Mouse (Mus musculus): ENCODE measurements around the gene Hk2. TPM values are rescaled to one million over a fixed set of nuclear protein-coding genes. Genes with fewer than 3 reads are reported as not detected.

Hk2 gene
- polyA plus RNA-seq, 1 experiment from 2014 or later: 16.7 TPM

DNA sequence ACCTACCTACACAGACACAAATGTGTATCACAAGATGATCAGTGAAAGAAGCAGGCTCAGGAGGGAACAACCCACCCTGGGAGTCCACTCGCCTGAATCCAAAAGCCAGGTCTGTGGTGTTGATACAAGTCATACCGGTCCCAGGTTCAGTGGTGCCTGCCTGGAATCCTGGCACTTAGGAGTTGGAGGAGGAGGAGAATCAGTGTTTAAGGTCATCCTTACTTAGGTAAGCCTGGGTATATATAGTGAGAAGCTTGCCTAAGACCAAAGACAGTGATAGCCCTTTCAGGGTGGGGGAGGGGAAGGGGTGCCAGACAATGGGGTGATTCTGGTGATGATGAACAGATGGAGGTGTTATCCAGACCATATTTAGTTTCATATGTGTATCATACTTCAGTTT, 9.0 kb downstream of the Hk2 start:
- 86% methylated on average over 2 of the region's 2 CpGs for WGBS
- no peak for ATAC-seq (ENCODE audit: low read depth)

DNA sequence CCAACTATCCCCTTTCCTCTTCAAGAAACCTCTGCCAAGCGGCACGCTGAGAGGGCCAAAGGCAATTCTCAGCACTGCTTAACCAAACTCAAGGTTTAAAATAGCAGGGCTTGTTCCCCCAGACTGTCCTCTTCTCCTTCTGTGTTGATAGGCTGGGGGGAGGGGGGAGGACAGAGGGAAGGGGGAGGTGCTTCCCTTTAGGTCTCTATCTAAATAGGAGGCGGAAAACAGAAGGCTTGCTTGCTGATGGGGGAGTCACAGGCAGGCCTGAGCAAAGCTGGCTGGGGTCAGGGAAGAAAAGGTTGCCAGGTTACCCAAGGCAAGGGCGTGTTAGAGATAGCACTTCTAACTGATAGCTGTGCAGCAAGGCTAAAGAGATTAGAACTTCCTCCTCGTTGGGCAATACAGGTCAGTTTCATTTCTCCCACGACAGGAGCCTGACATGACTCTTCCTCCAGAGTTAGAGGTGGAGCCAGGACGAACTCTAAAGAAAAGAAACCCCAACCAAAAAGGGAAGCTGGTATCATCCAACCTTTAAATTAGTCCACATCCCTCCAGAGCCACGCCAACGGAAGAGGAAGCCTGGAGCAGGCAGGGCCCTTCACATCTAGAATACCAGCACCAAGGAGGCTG, 10.3 kb downstream of the Hk2 start:
- DNase-seq (ENCODE audit: low spot score): peak; percentile 21
- no peak overlapping the region for H3K27ac ChIP-seq (replicated peaks; ENCODE audit: low read depth, low read length)
- no peak overlapping the region for H3K4me3 ChIP-seq (ENCODE audit: low read depth, low read length)
- no peaks in the 10 kb centered on the region for H3K4me1 ChIP-seq (ENCODE audit: control insufficient read depth, insufficient read depth, low read length)
- H3K27me3 ChIP-seq (replicated peaks; ENCODE audit: control insufficient read depth, insufficient read depth, low read length): no peaks in the 10 kb centered on the region
- H3K4me2 ChIP-seq (ENCODE audit: low read depth, low read length): no peak overlapping the region
- no peak overlapping the region for H3K9ac ChIP-seq (ENCODE audit: low read depth, low read length)
- 50% methylated on average over 9 of the region's 9 CpGs for WGBS
- 0 out of 2 replicates have a peak, but pooled peaks cover 8% of the 10 kb centered on the region for H3K36me3 ChIP-seq (ENCODE audit: control insufficient read depth, insufficient read depth, low read length)
- ATAC-seq (ENCODE audit: low read depth): no peak
- no peaks in the 10 kb centered on the region for H3K9me3 ChIP-seq (ENCODE audit: control insufficient read depth, low read length)

More for the DNA sequence above, 9.0 kb downstream of the Hk2 start:
- Histone ChIP-seq H3K4me2 (ENCODE audit: low read depth, low read length) (no peak overlapping the region), H3K27ac (replicated peaks; ENCODE audit: low read depth, low read length) (no peak overlapping the region), H3K36me3 (ENCODE audit: control insufficient read depth, insufficient read depth, low read length) (no peaks in the 10 kb centered on the region), H3K4me1 (ENCODE audit: control insufficient read depth, insufficient read depth, low read length) (no peaks in the 10 kb centered on the region), H3K9me3 (ENCODE audit: control insufficient read depth, low read length) (no peaks in the 10 kb centered on the region), H3K9ac (ENCODE audit: low read depth, low read length) (no peak overlapping the region), H3K27me3 (replicated peaks; ENCODE audit: control insufficient read depth, insufficient read depth, low read length) (no peaks in the 10 kb centered on the region), H3K4me3 (ENCODE audit: low read depth, low read length) (no peak overlapping the region)
- DNase-seq (ENCODE audit: low spot score): no peak

GRCm38 (mm10) chr6:82762728-82763127, 11.5 kb downstream of the Hk2 start:
- ATAC-seq (ENCODE audit: low read depth): no peak
- Histone ChIP-seq H3K9me3 (ENCODE audit: control insufficient read depth, low read length) (no peaks in the 10 kb centered on the region), H3K36me3 (ENCODE audit: control insufficient read depth, insufficient read depth, low read length) (0 out of 2 replicates have a peak, but pooled peaks cover 8% of the 10 kb centered on the region), H3K4me3 (ENCODE audit: low read depth, low read length) (no peak overlapping the region), H3K27ac (replicated peaks; ENCODE audit: low read depth, low read length) (no peak overlapping the region), H3K9ac (ENCODE audit: low read depth, low read length) (no peak overlapping the region), H3K27me3 (replicated peaks; ENCODE audit: control insufficient read depth, insufficient read depth, low read length) (no peaks in the 10 kb centered on the region), H3K4me1 (ENCODE audit: control insufficient read depth, insufficient read depth, low read length) (no peaks in the 10 kb centered on the region), H3K4me2 (ENCODE audit: low read depth, low read length) (no peak overlapping the region)
- peak; percentile 11 for DNase-seq (ENCODE audit: low spot score)
- WGBS: 75% methylated on average over 2 of the region's 2 CpGs

DNA sequence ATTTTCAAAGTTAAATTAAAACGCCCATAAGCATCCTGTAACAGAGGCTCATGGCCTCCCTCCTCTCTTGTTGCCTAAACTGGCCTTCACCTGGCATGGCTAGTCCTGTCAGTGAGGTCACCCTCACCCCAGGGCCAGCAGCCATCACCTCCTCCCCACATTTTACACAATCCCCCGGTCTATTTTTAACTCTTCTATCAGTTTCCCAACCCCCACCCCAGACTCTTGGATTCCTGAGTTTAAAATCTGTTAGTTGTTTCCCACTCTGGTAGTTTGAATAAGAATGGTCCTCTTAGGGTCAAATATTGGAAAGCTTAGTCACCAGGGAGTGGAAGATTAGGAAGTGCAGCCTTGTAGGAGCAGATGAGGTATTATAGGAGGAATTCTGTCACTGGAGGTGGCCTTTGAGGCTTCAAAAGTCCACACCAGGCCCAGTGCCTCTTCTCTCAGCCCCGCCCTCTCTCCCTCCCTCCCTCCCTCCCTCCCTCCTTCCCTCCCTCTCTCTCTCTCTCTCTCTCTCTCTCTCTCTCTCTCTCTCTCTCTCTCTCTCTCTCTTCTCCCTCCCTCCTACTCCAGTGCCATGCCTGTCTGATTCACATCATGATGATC, 13.4 kb downstream of the Hk2 start:
- 83% methylated on average over 3 of the region's 3 CpGs for WGBS
- DNase-seq (ENCODE audit: low spot score): no peak
- no peaks in the 10 kb centered on the region for H3K9me3 ChIP-seq (ENCODE audit: control insufficient read depth, low read length)
- H3K36me3 ChIP-seq (ENCODE audit: control insufficient read depth, insufficient read depth, low read length): peaks cover 8% of the 10 kb centered on the region; the same call in 1 of the 2 replicates
- H3K9ac ChIP-seq (ENCODE audit: low read depth, low read length): no peak overlapping the region
- ATAC-seq (ENCODE audit: low read depth): no peak
- H3K4me3 ChIP-seq (ENCODE audit: low read depth, low read length): no peak overlapping the region
- H3K4me2 ChIP-seq (ENCODE audit: low read depth, low read length): no peak overlapping the region
- no peak overlapping the region for H3K27ac ChIP-seq (replicated peaks; ENCODE audit: low read depth, low read length)
- H3K27me3 ChIP-seq (replicated peaks; ENCODE audit: control insufficient read depth, insufficient read depth, low read length): no peaks in the 10 kb centered on the region
- no peaks in the 10 kb centered on the region for H3K4me1 ChIP-seq (ENCODE audit: control insufficient read depth, insufficient read depth, low read length)

GRCm38 (mm10) chr6:82759241-82759640, 15.0 kb downstream of the Hk2 start:
- ATAC-seq (ENCODE audit: low read depth): no peak
- H3K9me3 ChIP-seq (ENCODE audit: control insufficient read depth, low read length): no peaks in the 10 kb centered on the region
- DNase-seq (ENCODE audit: low spot score): no peak
- no peaks in the 10 kb centered on the region for H3K27me3 ChIP-seq (replicated peaks; ENCODE audit: control insufficient read depth, insufficient read depth, low read length)
- 93% methylated on average over 5 of the region's 5 CpGs for WGBS
- no peaks in the 10 kb centered on the region for H3K4me1 ChIP-seq (ENCODE audit: control insufficient read depth, insufficient read depth, low read length)
- no peak overlapping the region for H3K27ac ChIP-seq (replicated peaks; ENCODE audit: low read depth, low read length)
- no peak overlapping the region for H3K4me3 ChIP-seq (ENCODE audit: low read depth, low read length)
- peaks cover 8% of the 10 kb centered on the region; the same call in 1 of the 2 replicates for H3K36me3 ChIP-seq (ENCODE audit: control insufficient read depth, insufficient read depth, low read length)
- H3K4me2 ChIP-seq (ENCODE audit: low read depth, low read length): no peak overlapping the region
- H3K9ac ChIP-seq (ENCODE audit: low read depth, low read length): no peak overlapping the region

DNA sequence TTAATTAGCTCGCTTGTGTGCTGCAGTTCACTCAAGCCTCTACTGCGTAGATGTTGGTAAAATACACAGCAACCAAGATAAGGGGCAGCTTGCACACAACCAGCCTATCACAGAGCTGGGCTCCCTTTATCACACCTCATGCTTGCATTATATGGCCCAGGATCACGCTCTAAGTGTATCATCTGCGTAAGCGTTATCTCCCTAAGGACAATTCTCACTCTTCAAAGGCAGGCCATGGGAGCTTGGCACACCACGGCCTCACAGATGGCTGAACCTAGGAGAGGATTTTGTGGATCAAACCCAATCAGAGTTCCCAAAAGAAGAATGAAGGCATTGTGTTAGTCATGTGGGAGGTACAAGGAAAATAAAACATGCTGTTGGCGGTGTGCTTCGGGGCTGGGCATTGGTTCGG, 17.4 kb downstream of the Hk2 start:
- WGBS: 91% methylated on average over 9 of the region's 9 CpGs
- H3K4me1 ChIP-seq (ENCODE audit: control insufficient read depth, insufficient read depth, low read length): no peaks in the 10 kb centered on the region
- H3K9me3 ChIP-seq (ENCODE audit: control insufficient read depth, low read length): no peaks in the 10 kb centered on the region
- H3K27me3 ChIP-seq (replicated peaks; ENCODE audit: control insufficient read depth, insufficient read depth, low read length): no peaks in the 10 kb centered on the region
- no peak overlapping the region for H3K9ac ChIP-seq (ENCODE audit: low read depth, low read length)
- H3K4me2 ChIP-seq (ENCODE audit: low read depth, low read length): no peak overlapping the region
- no peak for ATAC-seq (ENCODE audit: low read depth)
- no peak overlapping the region for H3K4me3 ChIP-seq (ENCODE audit: low read depth, low read length)
- no peak overlapping the region for H3K27ac ChIP-seq (replicated peaks; ENCODE audit: low read depth, low read length)
- no peak for DNase-seq (ENCODE audit: low spot score)
- H3K36me3 ChIP-seq (ENCODE audit: control insufficient read depth, insufficient read depth, low read length): peaks cover 8% of the 10 kb centered on the region; the same call in 1 of the 2 replicates

DNA sequence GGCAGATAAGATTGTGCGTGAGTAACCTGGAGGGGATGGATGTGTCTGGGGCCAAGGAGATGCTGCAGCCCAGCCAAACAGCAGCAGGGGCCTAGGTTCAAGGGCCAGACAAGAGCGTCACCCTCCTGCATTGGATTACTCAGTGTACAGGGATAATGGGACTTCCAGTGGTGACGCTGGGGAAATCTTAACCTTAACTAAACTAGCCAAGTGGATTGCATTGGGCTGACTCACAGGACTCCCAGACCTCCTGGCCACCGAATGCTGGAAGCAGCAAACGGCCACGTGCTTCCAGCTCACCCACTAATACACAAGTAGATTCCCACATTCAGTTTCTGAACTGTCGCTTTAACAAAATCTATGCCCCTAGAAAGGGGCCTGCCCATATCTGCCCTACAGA, 18.0 kb downstream of the Hk2 start:
- Histone ChIP-seq H3K4me2 (ENCODE audit: low read depth, low read length) (no peak overlapping the region), H3K4me1 (ENCODE audit: control insufficient read depth, insufficient read depth, low read length) (no peaks in the 10 kb centered on the region), H3K27ac (replicated peaks; ENCODE audit: low read depth, low read length) (no peak overlapping the region), H3K36me3 (ENCODE audit: control insufficient read depth, insufficient read depth, low read length) (peaks cover 8% of the 10 kb centered on the region; the same call in 1 of the 2 replicates), H3K9me3 (ENCODE audit: control insufficient read depth, low read length) (no peaks in the 10 kb centered on the region), H3K9ac (ENCODE audit: low read depth, low read length) (no peak overlapping the region), H3K4me3 (ENCODE audit: low read depth, low read length) (no peak overlapping the region), H3K27me3 (replicated peaks; ENCODE audit: control insufficient read depth, insufficient read depth, low read length) (no peaks in the 10 kb centered on the region)
- 95% methylated on average over 7 of the region's 7 CpGs for WGBS
- DNase-seq (ENCODE audit: low spot score) (no peak), ATAC-seq (ENCODE audit: low read depth) (no peak)

GRCm38 (mm10) chr6:82755338-82755737, 18.9 kb downstream of the Hk2 start:
- DNase-seq (ENCODE audit: low spot score) (no peak), ATAC-seq (ENCODE audit: low read depth) (no peak)
- Histone ChIP-seq H3K36me3 (ENCODE audit: control insufficient read depth, insufficient read depth, low read length) (peaks cover 8% of the 10 kb centered on the region; the same call in 1 of the 2 replicates), H3K9ac (ENCODE audit: low read depth, low read length) (no peak overlapping the region), H3K4me2 (ENCODE audit: low read depth, low read length) (no peak overlapping the region), H3K4me3 (ENCODE audit: low read depth, low read length) (no peak overlapping the region), H3K27me3 (replicated peaks; ENCODE audit: control insufficient read depth, insufficient read depth, low read length) (no peaks in the 10 kb centered on the region), H3K4me1 (ENCODE audit: control insufficient read depth, insufficient read depth, low read length) (no peaks in the 10 kb centered on the region), H3K9me3 (ENCODE audit: control insufficient read depth, low read length) (no peaks in the 10 kb centered on the region), H3K27ac (replicated peaks; ENCODE audit: low read depth, low read length) (no peak overlapping the region)
- 40% methylated on average over 2 of the region's 2 CpGs for WGBS

DNA sequence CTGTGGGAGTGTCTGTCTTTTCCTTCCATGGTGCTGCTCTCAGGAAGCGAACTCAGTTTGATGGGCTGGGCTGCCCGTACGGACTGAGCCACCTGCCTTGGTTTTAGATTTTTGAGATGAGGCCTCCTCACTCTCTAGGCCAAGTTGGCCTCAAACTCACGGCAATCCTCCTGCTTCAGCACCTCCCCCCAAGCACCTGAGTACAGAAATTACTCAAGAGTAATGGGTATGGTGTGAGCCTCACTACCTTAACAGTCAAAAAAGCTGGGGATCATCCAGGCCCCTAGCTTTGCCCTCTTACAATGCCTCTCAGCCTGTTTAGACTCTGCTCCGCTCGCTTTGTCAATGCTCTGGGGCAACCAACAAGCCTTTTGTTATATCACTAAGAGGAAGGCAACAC, 19.5 kb downstream of the Hk2 start:
- no peak overlapping the region for H3K27ac ChIP-seq (replicated peaks; ENCODE audit: low read depth, low read length)
- H3K4me2 ChIP-seq (ENCODE audit: low read depth, low read length): no peak overlapping the region
- H3K9me3 ChIP-seq (ENCODE audit: control insufficient read depth, low read length): no peaks in the 10 kb centered on the region
- peaks cover 6% of the 10 kb centered on the region; the same call in 1 of the 2 replicates for H3K36me3 ChIP-seq (ENCODE audit: control insufficient read depth, insufficient read depth, low read length)
- 92% methylated on average over 6 of the region's 6 CpGs for WGBS
- no peak overlapping the region for H3K4me3 ChIP-seq (ENCODE audit: low read depth, low read length)
- H3K9ac ChIP-seq (ENCODE audit: low read depth, low read length): no peak overlapping the region
- ATAC-seq (ENCODE audit: low read depth): no peak
- no peak for DNase-seq (ENCODE audit: low spot score)
- H3K27me3 ChIP-seq (replicated peaks; ENCODE audit: control insufficient read depth, insufficient read depth, low read length): no peaks in the 10 kb centered on the region
- H3K4me1 ChIP-seq (ENCODE audit: control insufficient read depth, insufficient read depth, low read length): no peaks in the 10 kb centered on the region
